Mouse (Mus musculus) activated CD4-positive, CD25-positive, alpha-beta regulatory T cell (primary cell): Measurements from ENCODE around the gene Acsl4. TPM values are rescaled to one million over a fixed set of nuclear protein-coding genes. Genes with fewer than 3 reads are reported as not detected.

Experiments used
- polyA plus RNA-seq, 2 experiments: library from polyadenylated mRNA; unstranded; fragments of 100-300 nt; shearing (Covaris generic); gene quantifications; one replicate each; pipeline ENCODE4 v1.2.1; 2017

The Acsl4 gene
- 10 to 100 TPM; 21.3 to 26.9 TPM for polyA plus RNA-seq

GRCm38 (mm10) chrX:142390247-142390908 is at the start of gene Acsl4:
Gene Acsl4 (minus strand): TSS chrX:142390535.

GRCm38 (mm10) chrX:142305869-142306581 is 84.3 kb downstream of the Acsl4 start, which contains the start of gene Kcne1l:
Gene Kcne1l (minus strand): TSS chrX:142306294.

Other genes with a start within 250 kb of the Acsl4 start
- gene Gucy2f, start 193.6 kb downstream of the Acsl4 start, polyA plus RNA-seq: not detected
- 1 to 10 TPM; 3.8 to 5.1 TPM for gene Nxt2, start 163.8 kb downstream of the Acsl4 start, polyA plus RNA-seq
- not detected for gene Kcne1l, start 84.2 kb downstream of the Acsl4 start, polyA plus RNA-seq